Comparison of ENCODE assay signal across 16 mouse cellular contexts in genomic region chr1:133121246-133121645, GRCm38 (mm10).
"Had no signal": no experiment of that assay in that cellular context is flagged by ENCODE, and none has a peak within 500 bp of the region (broad histone marks: within the 10 kb centered on the region; RNA-seq: fewer than 3 reads in every experiment).

No protein-coding gene starts in this region.

- H3K27ac ChIP-seq: limb, embryonic 12.5 days; limb, embryonic 15.5 days; lung, embryonic 15.5 days had no signal

- H3K4me3 ChIP-seq: limb, embryonic 12.5 days; limb, embryonic 15.5 days; liver, embryonic 15.5 days; lung, embryonic 15.5 days had no signal

- H3K27me3 ChIP-seq: limb, embryonic 12.5 days; limb, embryonic 15.5 days; liver, embryonic 15.5 days; lung, embryonic 15.5 days had no signal

- H3K36me3 ChIP-seq: limb, embryonic 12.5 days; limb, embryonic 15.5 days; liver, embryonic 15.5 days; lung, embryonic 15.5 days had no signal

- H3K4me2 ChIP-seq: limb, embryonic 12.5 days; limb, embryonic 15.5 days; liver, embryonic 15.5 days; lung, embryonic 15.5 days; midbrain, embryonic 11.5 days had no signal

- H3K9ac ChIP-seq: limb, embryonic 12.5 days; limb, embryonic 15.5 days; liver, embryonic 15.5 days; lung, embryonic 15.5 days had no signal

- DNase-seq: kidney, adult 18-20 months; kidney, adult 9 months; kidney, postnatal 14 days; kidney, postnatal 4 days; left cerebral cortex, postnatal 4 days; lung, postnatal 14 days; lung, postnatal 4 days; midbrain, embryonic 14.5 days; thymus, adult 18-20 months; thymus, postnatal 14 days; thymus, postnatal 4 days had no signal

- H3K9me3 ChIP-seq: limb, embryonic 12.5 days; limb, embryonic 15.5 days; liver, embryonic 15.5 days; lung, embryonic 15.5 days had no signal
